Comparison of ENCODE assay signal across 13 mouse cellular contexts in genomic region chr5:35768525-35768924, GRCm38 (mm10).
"Had no signal": no experiment of that assay in that cellular context is flagged by ENCODE, and none has a peak within 500 bp of the region (broad histone marks: within the 10 kb centered on the region; RNA-seq: fewer than 3 reads in every experiment).

No protein-coding gene starts in this region.

- H3K4me2 ChIP-seq: limb, embryonic 13.5 days; midbrain, embryonic 13.5 days had no signal

- H3K4me3 ChIP-seq: layer of hippocampus, adult 2 months; limb, embryonic 13.5 days; midbrain, embryonic 13.5 days had no signal

- H3K27ac ChIP-seq: layer of hippocampus, adult 2 months; limb, embryonic 13.5 days; liver, embryonic 14.5 days; midbrain, embryonic 13.5 days; stomach, postnatal 0 days had no signal

- H3K27me3 ChIP-seq: limb, embryonic 13.5 days had no signal

- ATAC-seq: lung, postnatal 0 days; midbrain, embryonic 13.5 days had no signal

- H3K9ac ChIP-seq: limb, embryonic 13.5 days; liver, embryonic 14.5 days; midbrain, embryonic 13.5 days had no signal

- H3K9me3 ChIP-seq: limb, embryonic 13.5 days; midbrain, embryonic 13.5 days had no signal

- H3K36me3 ChIP-seq: limb, embryonic 13.5 days; midbrain, embryonic 13.5 days had no signal

- DNase-seq: kidney, postnatal 10 days; kidney, postnatal 4 days; lung, adult 18-20 months; lung, postnatal 36 days; right cerebral cortex, adult 18-20 months; right cerebral cortex, postnatal 25 days; thymus, postnatal 4 days had no signal

- H3K4me1 ChIP-seq: midbrain, embryonic 13.5 days had no signal
